Mouse (Mus musculus) CH12.LX (cell line): ENCODE measurements around the gene Plcb2. TPM values are rescaled to one million over a fixed set of nuclear protein-coding genes. Genes with fewer than 3 reads are reported as not detected.

Experiments used
- DNase-seq: peaks from one replicate; pipeline ENCODE4 v3.0.0-alpha.2; 2013; ENCODE audit errors: extremely low read depth
- H3K27ac ChIP-seq: 2 replicates; pipeline ENCODE4 v1.5.1; 2012; ENCODE audit warnings: low read depth, mild to moderate bottlenecking, control low read depth, moderate library complexity; ENCODE audit not compliant: insufficient read depth
- H3K27me3 ChIP-seq: replicated peaks from 2 replicates; pipeline ENCODE3; 2012; ENCODE audit warnings: inconsistent platforms
- H3K36me3 ChIP-seq, 2 experiments: replicated peaks in 1 of 2; 2 replicates each; pipeline versions ENCODE3 to v1.6.1; 2012; ENCODE audit warnings: inconsistent platforms in 1 of 2, low read length in 1 of 2, mild to moderate bottlenecking in 1 of 2, mixed read lengths in 1 of 2, moderate library complexity in 1 of 2; ENCODE audit not compliant: control insufficient read depth in 1 of 2, insufficient read depth in 1 of 2
- H3K4me1 ChIP-seq, 2 experiments: 2 replicates each; pipeline ENCODE4 v1.6.1; 2012; ENCODE audit warnings: inconsistent platforms in 1 of 2, moderate library complexity in 1 of 2; ENCODE audit not compliant: insufficient read depth in 2 of 2, control insufficient read depth in 1 of 2
- H3K4me2 ChIP-seq: 2 replicates; pipeline ENCODE4 v1.6.1; 2012; ENCODE audit warnings: low read depth, mild to moderate bottlenecking, control low read depth; ENCODE audit not compliant: poor library complexity, insufficient read depth, severe bottlenecking
- H3K4me3 ChIP-seq, 3 experiments: fragments of 150-350 bp in 1 of 3; sonication (generic) in 1 of 3; replicated peaks in 1 of 3; 2 replicates each; pipeline versions ENCODE3 to v1.5.1; 2011 to 2012; ENCODE audit warnings: low read depth in 2 of 3, low read length in 2 of 3, mild to moderate bottlenecking in 2 of 3, moderate library complexity in 2 of 3, control low read depth in 1 of 3, improper control_type of control experiment in 1 of 3, inconsistent platforms in 1 of 3, mixed read lengths in 1 of 3; ENCODE audit not compliant: poor library complexity in 1 of 3
- H3K79me2 ChIP-seq: replicated peaks from 2 replicates; pipeline ENCODE4 v1.6.1; 2012; ENCODE audit warnings: mild to moderate bottlenecking, moderate library complexity; ENCODE audit not compliant: control insufficient read depth, poor library complexity, insufficient read depth, severe bottlenecking; ENCODE audit errors: extremely low read depth
- H3K9ac ChIP-seq: 2 replicates; pipeline ENCODE4 v1.6.1; 2012; ENCODE audit warnings: low read depth, mild to moderate bottlenecking, control low read depth, moderate library complexity; ENCODE audit not compliant: insufficient read depth
- H3K9me3 ChIP-seq: replicated peaks from 2 replicates; pipeline ENCODE3; 2012; ENCODE audit warnings: low read length, inconsistent platforms, mixed read lengths
- BHLHE40 ChIP-seq: IDR thresholded peaks from 2 replicates; pipeline ENCODE4 v1.6.1; 2011; ENCODE audit warnings: mild to moderate bottlenecking, low read depth, low read length, improper control_type of control experiment
- CHD1 ChIP-seq: IDR thresholded peaks from 2 replicates; pipeline ENCODE4 v1.6.1; 2012; ENCODE audit warnings: low read depth, low read length, improper control_type of control experiment, inconsistent platforms
- CTCF ChIP-seq, 2 experiments: IDR thresholded peaks in 1 of 2; conservative IDR thresholded peaks in 1 of 2; 2 replicates each; pipeline ENCODE4 v1.5.1; 2011 to 2012; ENCODE audit warnings: low read depth in 2 of 2, low read length in 2 of 2, improper control_type of control experiment in 1 of 2, inconsistent platforms in 1 of 2, mild to moderate bottlenecking in 1 of 2, moderate library complexity in 1 of 2
- ELF1 ChIP-seq: IDR thresholded peaks from 2 replicates; pipeline ENCODE4 v1.6.1; 2014; ENCODE audit warnings: low read depth, mild to moderate bottlenecking, inconsistent platforms, low read length, improper control_type of control experiment
- EP300 ChIP-seq: IDR thresholded peaks from 2 replicates; pipeline ENCODE4 v1.6.1; 2011; ENCODE audit warnings: low read length, improper control_type of control experiment
- KAT2A ChIP-seq: IDR thresholded peaks from 2 replicates; pipeline ENCODE4 v1.6.1; 2012; ENCODE audit warnings: low read length, improper control_type of control experiment, inconsistent platforms; ENCODE audit not compliant: insufficient replicate concordance
- MAFK ChIP-seq: IDR thresholded peaks from 2 replicates; pipeline ENCODE4 v1.6.1; 2011; ENCODE audit warnings: low read length, improper control_type of control experiment; ENCODE audit not compliant: insufficient replicate concordance
- MAX ChIP-seq: IDR thresholded peaks from 2 replicates; pipeline ENCODE4 v1.6.1; 2011; ENCODE audit warnings: low read length, improper control_type of control experiment
- MAZ ChIP-seq: IDR thresholded peaks from 2 replicates; pipeline ENCODE4 v1.6.1; 2012; ENCODE audit warnings: low read depth, mild to moderate bottlenecking, inconsistent platforms, low read length, improper control_type of control experiment, moderate library complexity
- MEF2A ChIP-seq: IDR thresholded peaks from 2 replicates; pipeline ENCODE4 v1.6.1; 2014; ENCODE audit warnings: low read depth, mild to moderate bottlenecking, inconsistent platforms, low read length, improper control_type of control experiment, borderline replicate concordance
- MYC ChIP-seq: IDR thresholded peaks from 2 replicates; pipeline ENCODE4 v1.6.1; 2011; ENCODE audit warnings: low read depth, mild to moderate bottlenecking, improper control_type of control experiment, low read length
- NELFE ChIP-seq: IDR thresholded peaks from 2 replicates; pipeline ENCODE4 v1.6.1; 2011; ENCODE audit warnings: low read depth, low read length, improper control_type of control experiment
- PAX5 ChIP-seq: IDR thresholded peaks from 2 replicates; pipeline ENCODE4 v1.6.1; 2012; ENCODE audit warnings: low read length, inconsistent platforms, mixed read lengths
- POLR2A ChIP-seq: IDR thresholded peaks from 2 replicates; pipeline ENCODE4 v1.6.1; 2011; ENCODE audit warnings: low read depth, mild to moderate bottlenecking, improper control_type of control experiment, low read length
- POLR2AphosphoS2 ChIP-seq: IDR thresholded peaks from 2 replicates; pipeline ENCODE4 v1.6.1; 2011; ENCODE audit warnings: low read depth, low read length, improper control_type of control experiment
- SMC3 ChIP-seq: IDR thresholded peaks from 2 replicates; pipeline ENCODE4 v1.6.1; 2011; ENCODE audit warnings: low read depth, low read length, improper control_type of control experiment
- TBP ChIP-seq: conservative IDR thresholded peaks from 2 replicates; pipeline ENCODE4 v1.6.1; 2011; ENCODE audit warnings: low read depth, low read length, improper control_type of control experiment
- USF1 ChIP-seq: IDR thresholded peaks from 2 replicates; pipeline ENCODE4 v1.6.1; 2014; ENCODE audit warnings: low read depth, mild to moderate bottlenecking, inconsistent platforms, low read length, improper control_type of control experiment
- ZC3H11A ChIP-seq: IDR thresholded peaks from 2 replicates; pipeline ENCODE4 v1.6.1; 2012; ENCODE audit warnings: low read depth, mild to moderate bottlenecking, inconsistent platforms, low read length, improper control_type of control experiment
- ZMIZ1 ChIP-seq: IDR thresholded peaks from 2 replicates; pipeline ENCODE4 v1.6.1; 2012; ENCODE audit warnings: low read depth, mild to moderate bottlenecking, inconsistent platforms, low read length, improper control_type of control experiment
- ZNF384 ChIP-seq: IDR thresholded peaks from 2 replicates; pipeline ENCODE4 v1.6.1; 2012; ENCODE audit warnings: low read depth, low read length, improper control_type of control experiment, inconsistent platforms
- dilution Hi-C: fragments of 300-500 bp; cut with MboI; formaldehyde crosslinking; loops from 2 replicates; pipeline ENCODE4 v1.14.3; 2020; ENCODE audit warnings: low sequenced_read_pairs; ENCODE audit not compliant: extremely low pct_unique_long_range_greater_than_20kb, extremely low pct_ligation_motif_present
- in situ Hi-C: fragments of 300-500 bp; cut with MboI; formaldehyde crosslinking; loops from 3 replicates; pipeline ENCODE4 v1.14.3; 2019; ENCODE audit warnings: low sequenced_read_pairs, low pct_ligation_motif_present, low pct_unique_long_range_greater_than_20kb, mixed read lengths
- polyA plus RNA-seq: library from polyadenylated mRNA; unstranded; fragments of >175 nt; gene quantifications from 2 replicates; pipeline ENCODE4 v1.2.1, GENCODE M21; 2012; ENCODE audit warnings: low read depth; ENCODE audit not compliant: insufficient read length
- total RNA-seq, 2 experiments: library from RNA; depleted of rRNA; stranded (reverse); fragments of 300-350 nt in 1 of 2; fragments of >200 nt in 1 of 2; gene quantifications; 2 replicates each; pipeline ENCODE4 v1.2.3; 2012 to 2014

Plcb2 gene
- total and polyA plus RNA-seq, 3 experiments = 5.7 to 22.3 (median 7.8) TPM

GRCm38 (mm10) chr2:118697955-118698354, 30.3 kb downstream of the Plcb2 start:
- Histone ChIP-seq H3K4me2 (no peak overlapping the region), H3K4me3 (no peak overlapping the region), H3K9ac (no peak overlapping the region), H3K27ac (no peak overlapping the region), H3K9me3 (peaks cover 13% of the 10 kb centered on the region), H3K4me1 (peaks cover 0 to 10% of the 10 kb centered on the region in 2 experiments; a peak in 2 of 4 replicates), H3K79me2 (no peaks in the 10 kb centered on the region), H3K27me3 (no peaks in the 10 kb centered on the region), H3K36me3 (no peaks in the 10 kb centered on the region)
- TF ChIP-seq USF1 (no peak), MEF2A (no peak), POLR2A (no peak), MYC (no peak), ELF1 (no peak)
- no peak for DNase-seq
- in situ Hi-C loops (no loop called here), dilution Hi-C loops (no loop called here)

- no peak overlapping the region for H3K9ac ChIP-seq
- peaks cover 7% of the 10 kb centered on the region for H3K9me3 ChIP-seq
- no peaks in the 10 kb centered on the region for H3K36me3 ChIP-seq
- no peak for DNase-seq
- no peaks in the 10 kb centered on the region for H3K79me2 ChIP-seq
- H3K4me1 ChIP-seq = peaks cover 0 to 13% of the 10 kb centered on the region in 2 experiments; a peak in 2 of 4 replicates
- no peak overlapping the region for H3K4me3 ChIP-seq
- no peak overlapping the region for H3K4me2 ChIP-seq
- in situ Hi-C loops = no loop called here
- no peaks in the 10 kb centered on the region for H3K27me3 ChIP-seq
- H3K27ac ChIP-seq = no peak overlapping the region
- TF ChIP-seq MAZ (no peak), BHLHE40 (no peak), EP300 (no peak), KAT2A (no peak), ZNF384 (no peak), POLR2A (no peak), CHD1 (no peak), NELFE (no peak), MAFK (no peak), CTCF (conservative IDR thresholded peaks at IDR 0.05 in 1 of 2, IDR thresholded peaks at IDR 0.05 in 1 of 2; ENCODE audit: low read depth in 2 of 2, low read length in 2 of 2) (no peak), SMC3 (no peak), ZC3H11A (no peak), POLR2AphosphoS2 (no peak), ZMIZ1 (no peak), MAX (no peak), TBP (no peak), MYC (no peak), USF1 (no peak), PAX5 (no peak)
- dilution Hi-C loops = no loop called here
Measured at GRCm38 (mm10) chr2:118697311-118697877, 30.8 kb downstream of the Plcb2 start.
